Mouse (Mus musculus) limb, embryonic 11.5 days (tissue): ENCODE results near the gene Adamts17. TPM values are rescaled to one million over a fixed set of nuclear protein-coding genes. Genes with fewer than 3 reads are reported as not detected.

ENCODE experiments used
- ATAC-seq: fragments of 200-750 bp; cut with Nextera tagmentation; 2 replicates; pipeline ENCODE4 v1.8.0; 2017; ENCODE audit warnings: low read depth; ENCODE audit not compliant: insufficient number of reproducible peaks, low FRiP score, low TSS enrichment
- DNase-seq: peaks from one replicate; pipeline ENCODE4 v3.0.0-alpha.2; 2015; ENCODE audit warnings: low spot score
- H3K27ac ChIP-seq: fragments of 300-500 bp; sonication (generic); replicated peaks from 2 replicates; pipeline ENCODE4 v1.5.1; 2014; ENCODE audit warnings: low read depth, mild to moderate bottlenecking, low read length
- H3K27me3 ChIP-seq: fragments of 300-500 bp; sonication (generic); 2 replicates; pipeline ENCODE4 v1.6.1; 2014; ENCODE audit warnings: mild to moderate bottlenecking, low read length, mixed read lengths; ENCODE audit not compliant: control insufficient read depth, insufficient read depth
- H3K36me3 ChIP-seq: fragments of 300-500 bp; sonication (generic); 2 replicates; pipeline ENCODE4 v1.6.1; 2014; ENCODE audit warnings: mild to moderate bottlenecking, low read length, moderate library complexity, mixed read lengths; ENCODE audit not compliant: control insufficient read depth, insufficient read depth
- H3K4me1 ChIP-seq: fragments of 300-500 bp; sonication (generic); 2 replicates; pipeline ENCODE4 v1.6.1; 2014; ENCODE audit warnings: low read length, mixed read lengths; ENCODE audit not compliant: control insufficient read depth, insufficient read depth
- H3K4me2 ChIP-seq: fragments of 300-500 bp; sonication (generic); 2 replicates; pipeline ENCODE4 v1.6.1; 2014; ENCODE audit warnings: low read depth, mild to moderate bottlenecking, moderate library complexity; ENCODE audit not compliant: severe bottlenecking
- H3K4me3 ChIP-seq: fragments of 300-500 bp; sonication (generic); 2 replicates; pipeline ENCODE4 v1.5.1; 2014; ENCODE audit warnings: low read depth, low read length
- H3K9ac ChIP-seq: fragments of 300-500 bp; sonication (generic); 2 replicates; pipeline ENCODE4 v1.6.1; 2014; ENCODE audit warnings: mild to moderate bottlenecking, low read length
- H3K9me3 ChIP-seq: fragments of 300-500 bp; sonication (generic); 2 replicates; pipeline ENCODE4 v1.6.1; 2016; ENCODE audit warnings: low read length; ENCODE audit not compliant: control insufficient read depth
- WGBS: fragments of 180-500 bp; shearing (Covaris S2); extraction: QIAGEN DNeasy Blood & Tissue Kit; methylation state at CpG from one replicate; pipeline ENCODE4 v1.1.7; 2014; 5-methylcytosine and 5-hydroxymethylcytosine counted together
- polyA plus RNA-seq: library from polyadenylated mRNA; unstranded; fragments of >200 nt; fragmentation: Nextera tagmentation; extraction: Ambion mirVana; gene quantifications from 2 replicates; pipeline ENCODE4 v1.2.1, GENCODE M21; 2014

The Adamts17 gene
- polyA plus RNA-seq, 1 experiment from 2014 or later, result 7.7 TPM

DNA sequence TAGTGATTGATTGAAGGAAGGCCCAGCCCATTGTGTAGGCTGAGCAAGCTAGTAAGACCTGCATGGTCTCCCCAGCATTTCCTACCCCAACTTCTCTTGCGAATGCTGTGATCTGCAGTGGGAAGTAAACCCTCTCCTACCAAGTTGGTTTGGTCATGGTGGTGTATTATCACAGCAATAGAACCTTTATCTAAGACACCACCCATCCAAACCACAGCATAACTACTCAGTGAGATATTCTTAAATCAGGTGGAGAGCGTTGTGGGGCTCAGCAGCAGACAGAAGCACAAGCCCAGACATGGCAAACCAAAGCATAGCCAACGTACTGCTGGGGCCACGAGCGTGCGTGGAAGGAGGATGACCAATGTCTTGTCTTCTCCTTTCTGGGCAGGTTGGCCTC, 9.8 kb downstream of the Adamts17 start:
- DNase-seq, result no peak
- WGBS, result 90% methylated on average over 6 of the region's 6 CpGs
- no peak overlapping the region for H3K9ac ChIP-seq
- H3K9me3 ChIP-seq, result no peaks in the 10 kb centered on the region
- H3K27me3 ChIP-seq, result no peaks in the 10 kb centered on the region
- no peaks in the 10 kb centered on the region; the same call in 1 of the 2 replicates for H3K36me3 ChIP-seq
- 0 out of 2 replicates have a peak, but pooled peaks cover 7% of the 10 kb centered on the region for H3K4me1 ChIP-seq
- no peak overlapping the region for H3K4me3 ChIP-seq
- no peak overlapping the region for H3K27ac ChIP-seq
- no peak overlapping the region for H3K4me2 ChIP-seq
- ATAC-seq, result no peak

DNA sequence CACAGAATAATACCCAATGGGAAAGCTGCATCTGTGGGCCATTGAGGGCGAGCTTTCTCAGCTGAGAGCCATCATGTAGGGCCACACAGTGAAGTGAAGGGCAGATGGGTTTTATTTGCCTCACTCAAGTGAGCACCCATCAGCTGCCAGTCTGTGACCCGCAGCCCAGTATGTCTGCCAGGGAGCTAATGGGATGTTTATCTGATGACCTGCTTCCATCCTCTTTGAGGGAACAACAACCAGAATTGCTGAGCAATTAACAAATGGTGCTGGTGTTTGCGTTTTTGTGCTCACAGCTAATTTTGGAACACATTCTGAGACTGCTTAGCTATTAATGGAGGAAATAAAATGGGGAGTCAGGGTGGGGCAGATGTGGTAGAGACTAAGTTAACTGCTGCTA, 12.6 kb downstream of the Adamts17 start:
- Histone ChIP-seq H3K36me3 (no peaks in the 10 kb centered on the region; the same call in 1 of the 2 replicates), H3K27ac (no peak overlapping the region), H3K4me2 (no peak overlapping the region), H3K9ac (no peak overlapping the region), H3K9me3 (no peaks in the 10 kb centered on the region), H3K27me3 (no peaks in the 10 kb centered on the region), H3K4me1 (0 out of 2 replicates have a peak, but pooled peaks cover 3% of the 10 kb centered on the region), H3K4me3 (no peak overlapping the region)
- 50% methylated on average over 3 of the region's 3 CpGs for WGBS
- ATAC-seq, result no peak
- no peak for DNase-seq

DNA sequence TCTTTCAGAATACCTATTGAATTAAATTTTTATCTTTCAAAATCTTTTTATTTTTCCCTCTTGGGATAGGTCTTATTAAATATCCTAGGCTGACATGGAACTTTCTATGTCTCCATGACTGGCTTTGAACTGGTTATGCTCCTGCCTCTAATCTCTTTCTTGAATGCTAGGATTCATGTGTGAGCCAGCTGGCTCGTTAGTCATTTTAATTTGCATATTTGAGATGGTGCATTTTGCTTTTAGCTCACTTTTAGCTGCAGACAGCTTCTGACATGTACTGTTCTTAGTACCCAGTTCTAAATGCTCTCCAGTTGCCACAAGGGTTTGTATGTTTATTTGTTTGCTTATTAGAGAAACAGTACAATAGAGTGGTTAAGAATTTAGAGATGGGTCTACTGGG, 18.1 kb downstream of the Adamts17 start:
- H3K4me1 ChIP-seq, result peaks cover 4% of the 10 kb centered on the region
- no peak overlapping the region for H3K9ac ChIP-seq
- no peaks in the 10 kb centered on the region; the same call in 1 of the 2 replicates for H3K36me3 ChIP-seq
- no peak overlapping the region for H3K4me2 ChIP-seq
- H3K27me3 ChIP-seq, result no peaks in the 10 kb centered on the region
- no peak overlapping the region for H3K4me3 ChIP-seq
- ATAC-seq, result no peak
- DNase-seq, result no peak
- 84% methylated on average over 1 of the region's 1 CpGs for WGBS
- no peak overlapping the region for H3K27ac ChIP-seq
- H3K9me3 ChIP-seq, result no peaks in the 10 kb centered on the region

DNA sequence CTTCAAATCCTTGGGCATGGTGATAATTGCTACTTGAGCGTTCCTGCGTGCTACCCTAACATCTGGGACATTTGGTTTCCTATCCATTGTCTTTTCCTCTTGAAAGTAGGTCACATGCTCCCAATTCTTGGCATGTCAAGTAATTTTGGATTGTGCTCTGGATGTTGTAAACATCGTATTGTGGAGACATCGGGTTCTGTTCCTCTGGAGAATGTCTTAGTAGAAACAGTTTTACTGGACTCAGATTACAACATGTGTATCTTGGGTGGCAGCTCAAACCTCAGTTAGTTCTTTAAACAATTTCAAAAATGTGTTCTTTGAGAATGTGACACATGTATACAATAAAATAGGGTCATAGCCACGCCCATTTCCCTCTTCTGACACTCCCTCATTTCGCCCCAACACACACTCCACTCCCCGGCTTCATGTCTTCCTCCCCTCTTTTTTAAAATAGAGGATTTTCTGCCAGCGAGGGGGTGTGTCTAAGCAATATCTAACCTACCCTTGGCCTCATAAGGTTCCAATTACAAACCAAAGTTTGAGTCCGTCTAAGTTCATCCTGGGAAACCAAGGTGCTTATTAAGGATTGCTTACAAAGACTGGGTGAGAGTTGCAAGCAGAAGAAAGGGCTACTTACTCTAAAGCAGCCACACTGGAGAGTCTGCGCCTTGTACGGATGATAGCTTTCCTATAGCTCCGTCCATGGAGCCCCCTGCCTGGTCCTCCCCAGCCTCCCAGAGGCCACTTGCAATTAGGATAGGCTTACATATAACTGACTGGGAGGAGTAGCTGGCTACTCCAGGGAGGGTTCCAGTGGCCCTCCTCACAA, 18.9 kb downstream of the Adamts17 start:
- DNase-seq (peak; percentile 33), ATAC-seq (no peak; the same call in 1 of the 2 replicates)
- Histone ChIP-seq H3K9me3 (no peaks in the 10 kb centered on the region), H3K4me1 (peaks cover 4% of the 10 kb centered on the region), H3K36me3 (no peaks in the 10 kb centered on the region; the same call in 1 of the 2 replicates), H3K4me2 (no peak overlapping the region), H3K4me3 (no peak overlapping the region), H3K9ac (no peak overlapping the region), H3K27ac (no peak overlapping the region), H3K27me3 (no peaks in the 10 kb centered on the region)
- 53% methylated on average over 12 of the region's 12 CpGs for WGBS

DNA sequence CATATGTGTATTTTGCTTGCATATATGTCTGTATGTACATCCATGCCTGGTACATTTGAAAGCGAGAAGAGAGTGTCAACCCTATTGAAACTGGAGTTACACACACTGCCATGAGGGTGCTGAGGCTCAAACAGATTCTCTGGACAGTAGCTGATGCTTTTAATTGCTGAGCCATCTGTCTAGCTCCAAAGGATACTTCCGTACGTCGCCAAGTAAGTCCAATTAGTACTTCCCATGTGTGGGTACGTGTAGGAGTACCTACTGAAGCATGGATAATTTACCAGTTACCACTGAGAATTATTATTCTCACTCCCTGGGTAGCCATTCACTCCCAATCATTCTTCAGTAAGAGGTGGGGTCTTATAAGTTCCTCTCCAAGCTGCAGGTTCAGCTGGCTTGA, 19.7 kb downstream of the Adamts17 start:
- H3K4me1 ChIP-seq, result peaks cover 4% of the 10 kb centered on the region
- ATAC-seq (no peak), DNase-seq (no peak)
- no peaks in the 10 kb centered on the region for H3K9me3 ChIP-seq
- no peaks in the 10 kb centered on the region for H3K27me3 ChIP-seq
- no peak overlapping the region for H3K27ac ChIP-seq
- H3K36me3 ChIP-seq, result no peaks in the 10 kb centered on the region
- H3K9ac ChIP-seq, result no peak overlapping the region
- no peak overlapping the region for H3K4me2 ChIP-seq
- no peak overlapping the region for H3K4me3 ChIP-seq
- 79% methylated on average over 5 of the region's 5 CpGs for WGBS

DNA sequence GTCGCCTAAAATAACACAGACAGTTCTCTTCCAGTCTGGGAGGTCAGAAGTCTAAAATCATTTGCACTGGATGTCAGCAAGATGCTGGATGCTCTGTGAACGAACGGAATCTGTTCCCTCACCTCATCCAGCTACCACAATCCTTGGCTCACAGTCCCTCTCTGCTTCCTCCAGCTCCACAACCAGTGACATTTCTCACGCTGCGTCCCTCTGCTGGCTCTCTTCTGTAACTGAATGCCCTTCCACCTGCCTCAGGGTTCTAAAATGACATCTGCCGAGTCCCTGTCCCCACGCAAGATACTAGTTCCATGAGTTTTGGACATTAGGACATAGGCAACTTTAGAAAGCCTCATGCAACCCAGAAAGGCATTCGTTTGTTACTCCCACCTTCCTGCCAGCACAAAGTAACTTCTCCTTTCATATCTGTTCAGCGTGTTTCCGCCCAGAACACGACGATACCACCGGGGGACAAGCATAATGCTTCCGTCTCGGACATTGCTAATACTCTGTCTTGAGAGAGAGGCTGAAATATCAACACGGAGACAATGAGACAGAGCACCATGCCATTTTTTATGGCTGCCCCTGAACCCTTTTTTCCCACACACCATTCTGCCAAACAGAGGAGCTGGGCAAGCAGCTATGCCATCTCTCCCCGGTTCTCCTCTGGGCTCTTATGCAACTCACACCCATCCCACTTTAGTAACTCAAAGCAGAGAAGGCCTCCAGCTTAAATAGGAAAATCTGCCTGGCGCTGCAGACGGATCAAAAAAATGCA, 27.6 kb downstream of the Adamts17 start:
- H3K4me1 ChIP-seq, result 0 out of 2 replicates have a peak, but pooled peaks cover 4% of the 10 kb centered on the region
- no peak overlapping the region for H3K4me3 ChIP-seq
- no peaks in the 10 kb centered on the region for H3K9me3 ChIP-seq
- H3K36me3 ChIP-seq, result no peaks in the 10 kb centered on the region
- no peaks in the 10 kb centered on the region for H3K27me3 ChIP-seq
- no peak overlapping the region for H3K9ac ChIP-seq
- DNase-seq (no peak), ATAC-seq (no peak)
- WGBS, result 80% methylated on average over 19 of the region's 19 CpGs
- no peak overlapping the region for H3K4me2 ChIP-seq
- peak overlapping the region; percentile 33 for H3K27ac ChIP-seq

DNA sequence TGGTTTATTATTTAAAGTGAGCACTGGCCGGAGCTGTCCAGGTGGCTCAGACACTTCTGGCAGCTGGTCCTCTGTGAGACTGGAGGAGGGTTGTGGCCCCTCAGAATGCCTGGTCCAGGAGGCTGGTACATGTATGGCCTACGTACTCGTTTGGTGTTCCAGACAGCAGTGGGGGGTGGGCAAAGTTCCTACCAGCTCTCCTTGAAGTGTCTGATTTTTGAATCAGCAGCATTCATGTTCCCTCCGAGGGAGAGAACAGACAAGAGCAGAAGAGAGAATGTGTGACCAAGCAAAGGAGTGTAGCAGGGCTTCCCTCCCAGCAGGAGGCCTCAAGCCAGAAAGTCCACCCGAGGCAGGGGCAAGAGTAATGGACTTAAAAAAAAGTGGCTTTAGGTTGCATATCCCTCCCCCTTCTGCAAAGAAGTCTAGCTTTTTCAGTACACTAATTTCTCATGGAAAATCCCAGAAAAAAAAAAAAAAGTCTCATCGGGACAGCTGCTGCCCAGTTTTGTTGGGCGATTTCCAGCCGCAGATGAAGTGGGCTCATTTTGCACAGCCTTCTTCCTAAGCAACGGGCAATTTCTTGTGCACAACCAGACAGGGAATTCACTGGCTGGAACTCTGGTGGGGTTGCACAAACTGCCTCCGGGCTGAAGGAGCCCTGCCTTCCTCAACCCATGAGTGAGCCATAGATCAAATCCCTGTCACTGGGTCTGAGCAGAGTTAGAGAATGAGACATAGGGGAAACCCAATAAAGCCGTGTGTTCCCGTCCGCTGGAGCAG, 28.4 kb downstream of the Adamts17 start:
- Histone ChIP-seq H3K9me3 (no peaks in the 10 kb centered on the region), H3K4me3 (no peak overlapping the region), H3K4me2 (no peak overlapping the region), H3K9ac (no peak overlapping the region), H3K36me3 (no peaks in the 10 kb centered on the region), H3K4me1 (0 out of 2 replicates have a peak, but pooled peaks cover 4% of the 10 kb centered on the region), H3K27ac (peak overlapping the region; percentile 33), H3K27me3 (no peaks in the 10 kb centered on the region)
- ATAC-seq, result no peak
- DNase-seq, result no peak
- 47% methylated on average over 13 of the region's 13 CpGs for WGBS

DNA sequence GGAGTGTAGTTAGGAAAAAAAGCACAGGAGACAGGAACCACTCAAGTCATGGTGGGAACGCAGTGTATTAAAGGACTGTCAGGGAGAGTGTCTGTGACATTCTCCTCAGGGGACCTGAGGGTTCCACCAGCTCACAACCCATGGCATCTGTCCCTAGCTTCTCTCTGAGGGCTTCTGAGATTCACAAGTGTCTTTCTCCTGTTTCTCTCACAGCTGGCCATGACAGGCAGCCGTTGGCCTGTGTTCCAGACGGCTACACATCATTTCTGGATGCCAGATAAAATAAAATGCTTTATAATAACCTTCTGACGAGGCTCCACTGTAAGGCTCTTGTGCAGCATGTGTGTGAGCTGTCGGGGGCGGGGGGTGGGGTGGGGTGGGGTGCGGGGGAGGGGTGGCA, 32.0 kb downstream of the Adamts17 start:
- H3K27me3 ChIP-seq, result no peaks in the 10 kb centered on the region
- DNase-seq, result no peak
- no peak overlapping the region for H3K9ac ChIP-seq
- 64% methylated on average over 7 of the region's 7 CpGs for WGBS
- no peak overlapping the region for H3K27ac ChIP-seq
- H3K36me3 ChIP-seq, result no peaks in the 10 kb centered on the region
- H3K9me3 ChIP-seq, result no peaks in the 10 kb centered on the region
- no peak overlapping the region for H3K4me3 ChIP-seq
- 0 out of 2 replicates have a peak, but pooled peaks cover 4% of the 10 kb centered on the region for H3K4me1 ChIP-seq
- peak; percentile 29; the same call in 1 of the 2 replicates for ATAC-seq
- no peak overlapping the region for H3K4me2 ChIP-seq
